In genomic region chr10:86468612-86469546, GRCm38 (mm10) we compare ENCODE assay signal across 27 mouse cellular contexts. TPM values are rescaled to one million over a fixed set of nuclear protein-coding genes. Genes with fewer than 3 reads are reported as not detected.
DNase-seq lines count a peak whose midpoint lies in the region; ATAC-seq and TF ChIP-seq lines count a peak whose summit lies in the region.
"Had no signal": no experiment of that assay in that cellular context is flagged by ENCODE, and none has a peak within 500 bp of the region (broad histone marks: within the 10 kb centered on the region; RNA-seq: fewer than 3 reads in every experiment).

No protein-coding gene starts in this region.

- in situ Hi-C loops in Patski (cut with MboI; ENCODE audit: low pct_unique_long_range_greater_than_20kb): loop anchor here (5.0 kb wide), 1 partner anchor 502 kb away; no protein-coding TSS in a partner anchor

- H3K27me3 ChIP-seq in lung, embryonic 16.5 days (ENCODE audit: control insufficient read depth, insufficient read depth, low read depth, low read length): no peaks in the 10 kb centered on the region
- no peaks in the 10 kb centered on the region for H3K27me3 ChIP-seq in Patski
- H3K27me3 ChIP-seq: forebrain, embryonic 13.5 days; heart, embryonic 12.5 days; heart, embryonic 15.5 days; hindbrain, embryonic 13.5 days had no signal

- H3K9me3 ChIP-seq in lung, embryonic 16.5 days (ENCODE audit: control insufficient read depth, low read length): no peaks in the 10 kb centered on the region
- H3K9me3 ChIP-seq: forebrain, embryonic 10.5 days; forebrain, embryonic 13.5 days; heart, embryonic 12.5 days; heart, embryonic 15.5 days; hindbrain, embryonic 10.5 days; hindbrain, embryonic 13.5 days had no signal

- ATAC-seq in lung, embryonic 16.5 days (ENCODE audit: low read depth): peak; percentile 62
- ATAC-seq in Patski: no peak
- ATAC-seq in megakaryocyte progenitor cell, adult 5-6 weeks (replicated peaks; ENCODE audit: poor library complexity): peak; percentile 45; the same call in 1 of the 2 replicates
- ATAC-seq in inflammation-experienced regulatory T-cells, adult 6 months: no peak
- ATAC-seq: CD4-positive, CD25-positive, alpha-beta regulatory T cell, adult 4 months; forebrain, embryonic 13.5 days; forebrain, embryonic 16.5 days; hindbrain, embryonic 16.5 days had no signal

- H3K4me2 ChIP-seq in lung, embryonic 16.5 days (ENCODE audit: low read depth, low read length): no peak overlapping the region
- H3K4me2 ChIP-seq: forebrain, embryonic 13.5 days; heart, embryonic 12.5 days; heart, embryonic 15.5 days; hindbrain, embryonic 13.5 days had no signal

- CTCF ChIA-PET in Patski (lab: Charles Lee): interaction anchor here (1.4 to 2.5 kb wide), 2 partner anchors 30 to 447 kb away, joined by 3 to 6 read pairs; partner anchors contain the start of genes Fbxo7 and Syn3

- POLR2A ChIA-PET in Patski (lab: Charles Lee): no interaction called here

- H3K4me1 ChIP-seq in lung, embryonic 16.5 days (replicated peaks; ENCODE audit: control insufficient read depth, insufficient read depth, low read length): peaks cover 4% of the 10 kb centered on the region
- H3K4me1 ChIP-seq: forebrain, embryonic 10.5 days; forebrain, embryonic 13.5 days; heart, embryonic 12.5 days; heart, embryonic 15.5 days; hindbrain, embryonic 10.5 days; hindbrain, embryonic 13.5 days had no signal

- no peak for DNase-seq in lung, postnatal 14 days
- DNase-seq in A20 (ENCODE audit: low read depth, low spot score) (peak; percentile 72), Patski (ENCODE audit: low read depth, low spot score) (no peak)
- DNase-seq in c-Kit-positive CD71-positive TER-119-positive erythroid progenitor cells, embryonic 14.5 days (ENCODE audit: low spot score): no peak
- no peak for DNase-seq in spleen, adult 12 weeks (ENCODE audit: low spot score)
- DNase-seq: adrenal gland, postnatal 10 days; adrenal gland, postnatal 36 days; cerebellum, adult 18-20 months; cerebellum, adult 9-10 months; cerebellum, postnatal 14 days; gastrocnemius, adult 2 months; gastrocnemius, postnatal 14 days; heart, adult 18-20 months; heart, postnatal 10 days; heart, postnatal 36 days had no signal

- TF ChIP-seq CTCF in Patski (IDR thresholded peaks at IDR 0.05): peak; percentile 21

- no peak overlapping the region for H3K4me3 ChIP-seq in lung, embryonic 16.5 days (ENCODE audit: low read length)
- H3K4me3 ChIP-seq: forebrain, embryonic 10.5 days; forebrain, embryonic 13.5 days; gastrocnemius, adult 2 months; heart, embryonic 12.5 days; heart, embryonic 15.5 days; hindbrain, embryonic 10.5 days; hindbrain, embryonic 13.5 days had no signal

- H3K9ac ChIP-seq in lung, embryonic 16.5 days (ENCODE audit: low read length): no peak overlapping the region
- H3K9ac ChIP-seq: forebrain, embryonic 13.5 days; heart, embryonic 12.5 days; heart, embryonic 15.5 days; hindbrain, embryonic 13.5 days had no signal

- H3K27ac ChIP-seq in lung, embryonic 16.5 days (ENCODE audit: low read length): 0 out of 2 replicates have a peak overlapping the region, but pooled peaks have one; percentile 20
- H3K27ac ChIP-seq: forebrain, embryonic 10.5 days; forebrain, embryonic 13.5 days; gastrocnemius, adult 2 months; heart, embryonic 15.5 days; hindbrain, embryonic 10.5 days; hindbrain, embryonic 13.5 days had no signal

- WGBS in lung, embryonic 16.5 days: 50% methylated on average over 13 of the region's 13 CpGs

- H3K36me3 ChIP-seq in lung, embryonic 16.5 days (ENCODE audit: control insufficient read depth, insufficient read depth, low read length): no peaks in the 10 kb centered on the region
- H3K36me3 ChIP-seq: forebrain, embryonic 10.5 days; heart, embryonic 12.5 days; heart, embryonic 15.5 days had no signal

RNA-seq across cellular contexts. Expression of gene Syn3, which starts 29.8 kb away (rescaled TPM):
- polyA plus RNA-seq in lung, embryonic 16.5 days (2015; fragmentation: Nextera tagmentation; extraction: Ambion mirVana): 2.2 and 2.8 TPM in 2 replicates
- polyA plus RNA-seq in Patski (2021): 2.1 TPM
- total RNA-seq in megakaryocyte progenitor cell, adult 5-6 weeks (2015): 0.62 and 1.2 TPM in 2 replicates
- 0.17 TPM in 1 of 2 replicates, not detected in the other for total RNA-seq in megakaryocyte progenitor cell, adult 5-6 weeks (2017)
- polyA plus RNA-seq in inflammation-experienced regulatory T-cells, adult 6 months (2017; shearing (Covaris generic)): not detected

Comparison
In these comparisons a context has a peak if more than half of its experiments do, and no peak if none do; other contexts are left out.
1. ATAC-seq: peak in lung, embryonic 16.5 days (single experiment) and megakaryocyte progenitor cell, adult 5-6 weeks (single experiment); none in Patski (single experiment) and inflammation-experienced regulatory T-cells, adult 6 months (single experiment).